Mouse (Mus musculus): ENCODE measurements around the gene Efhc1. TPM values are rescaled to one million over a fixed set of nuclear protein-coding genes. Genes with fewer than 3 reads are reported as not detected.

Efhc1 gene
- polyA plus RNA-seq, 1 experiment: 0.13 TPM

DNA sequence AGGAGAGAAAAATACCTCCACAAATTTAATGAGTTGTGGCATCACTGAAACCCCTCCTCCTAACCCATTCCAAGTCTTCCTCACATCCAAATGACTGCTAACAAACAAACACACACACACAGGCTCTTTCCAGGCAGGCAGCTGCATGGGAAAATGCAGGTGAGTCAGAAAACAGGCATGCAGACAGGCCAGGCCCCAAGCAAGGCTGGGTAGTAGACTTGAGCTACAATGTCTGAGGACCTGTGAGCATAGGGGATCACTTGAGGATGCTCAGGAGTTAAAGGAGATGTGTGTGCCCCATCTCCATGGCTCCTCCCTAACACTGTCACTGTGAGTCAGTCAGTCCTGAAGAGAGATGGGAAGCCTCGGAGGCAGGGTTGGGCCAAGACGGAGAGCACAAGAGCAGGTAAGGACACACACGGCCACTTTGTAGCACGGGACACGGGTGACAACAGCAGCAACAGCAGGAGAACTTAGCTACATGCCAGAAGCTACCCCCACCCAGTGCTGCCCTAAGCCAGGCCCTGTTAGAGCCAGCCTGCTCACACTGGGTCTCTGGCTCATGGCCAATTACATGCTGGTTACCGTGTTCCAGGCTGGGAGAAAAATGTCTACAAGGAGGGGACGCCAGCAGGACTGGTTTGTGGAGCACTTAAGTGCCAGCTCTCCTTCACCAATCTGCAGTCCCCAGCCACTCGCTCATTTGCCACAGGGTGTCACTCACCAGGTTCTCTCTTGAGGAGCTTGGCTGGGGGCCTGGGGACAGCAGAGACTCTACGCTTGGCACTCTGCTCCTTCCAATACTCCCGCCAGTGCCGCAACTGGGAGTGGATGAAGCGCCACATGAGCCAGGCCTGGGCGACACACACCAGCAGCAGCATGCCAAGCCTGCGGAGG, 51.1 kb downstream of the Efhc1 start:
- H3ac ChIP-seq (ENCODE audit: control insufficient read depth, insufficient read length): no peak overlapping the region
- H3K36me3 ChIP-seq (ENCODE audit: control insufficient read depth, insufficient read depth): no peaks in the 10 kb centered on the region
- H3K4me2 ChIP-seq (ENCODE audit: low read depth): no peak overlapping the region
- TF ChIP-seq TCF3 (IDR thresholded peaks at IDR 0.05; ENCODE audit: insufficient read length, low read depth): no peak
- TF ChIP-seq TCF12 (IDR thresholded peaks at IDR 0.05; ENCODE audit: insufficient read depth, poor library complexity, severe bottlenecking): no peak
- TF ChIP-seq MYOD1 (IDR thresholded peaks at IDR 0.05; ENCODE audit: control insufficient read depth in 1 of 3, insufficient read length in 2 of 3, low read depth in 2 of 3): peak in 2 of 3 experiments; percentile 9 to 26
- no peak for TF ChIP-seq POLR2A (IDR thresholded peaks at IDR 0.05; ENCODE audit: insufficient read length, low read depth)
- TF ChIP-seq MYOG (IDR thresholded peaks at IDR 0.05; ENCODE audit: control insufficient read depth in 1 of 3, insufficient read depth in 1 of 3, insufficient read length in 2 of 3, low read depth in 2 of 3): peak in 1 of 3 experiments; percentile 23
- no peak for TF ChIP-seq CEBPB (IDR thresholded peaks at IDR 0.05; ENCODE audit: insufficient read depth, poor library complexity, severe bottlenecking)
- TF ChIP-seq USF1 (IDR thresholded peaks at IDR 0.05; ENCODE audit: low read depth): no peak
- no peaks in the 10 kb centered on the region for H3K79me2 ChIP-seq (ENCODE audit: control insufficient read depth, insufficient read depth)
- H3K27me3 ChIP-seq (ENCODE audit: control insufficient read depth, insufficient read depth, insufficient read length): no peaks in the 10 kb centered on the region
- no peak overlapping the region for H3K4me3 ChIP-seq

DNA sequence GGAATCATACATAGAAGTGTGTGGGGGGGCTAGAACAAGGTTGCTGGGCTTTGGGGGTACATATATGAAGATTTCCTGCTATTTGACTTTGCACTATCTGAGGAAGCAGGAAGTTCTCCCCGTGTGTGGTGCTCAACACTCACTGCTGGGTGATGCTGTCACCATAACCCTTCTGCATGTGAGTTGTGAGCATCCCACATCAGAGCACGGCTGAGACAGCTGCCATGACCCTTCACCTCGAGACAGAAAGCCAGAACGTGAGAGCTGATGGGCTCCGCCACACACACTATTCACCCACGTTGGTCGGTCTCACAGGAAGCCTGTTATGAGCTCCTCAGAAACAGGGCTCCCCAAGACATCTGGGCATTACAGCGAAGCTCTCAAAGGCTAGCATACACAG, 53.2 kb downstream of the Efhc1 start:
- no peak for TF ChIP-seq SRF (IDR thresholded peaks at IDR 0.05; ENCODE audit: control insufficient read depth, insufficient read length, low read depth)
- no peak for TF ChIP-seq CEBPB (IDR thresholded peaks at IDR 0.05; ENCODE audit: insufficient read depth, poor library complexity, severe bottlenecking)
- TF ChIP-seq POLR2AphosphoS2 (IDR thresholded peaks at IDR 0.05; ENCODE audit: insufficient read length, low read depth): no peak
- no peak for TF ChIP-seq MAX (IDR thresholded peaks at IDR 0.05; ENCODE audit: low read depth)
- no peak for TF ChIP-seq TCF12 (IDR thresholded peaks at IDR 0.05; ENCODE audit: insufficient read depth, poor library complexity, severe bottlenecking)
- no peak for TF ChIP-seq USF1 (IDR thresholded peaks at IDR 0.05; ENCODE audit: low read depth)
- TF ChIP-seq E2F4 (IDR thresholded peaks at IDR 0.05; ENCODE audit: insufficient read depth): no peak
- TF ChIP-seq REST (IDR thresholded peaks at IDR 0.05; ENCODE audit: insufficient read depth, insufficient read length): no peak
- no peak for TF ChIP-seq POLR2A (IDR thresholded peaks at IDR 0.05; ENCODE audit: insufficient read length, low read depth)
- no peak overlapping the region for H3K4me2 ChIP-seq (ENCODE audit: low read depth)
- H3K4me3 ChIP-seq: no peak overlapping the region
- H3K36me3 ChIP-seq (ENCODE audit: control insufficient read depth, insufficient read depth): no peaks in the 10 kb centered on the region
- no peak overlapping the region for H3ac ChIP-seq (ENCODE audit: control insufficient read depth, insufficient read length)
- H3K27me3 ChIP-seq (ENCODE audit: control insufficient read depth, insufficient read depth, insufficient read length): no peaks in the 10 kb centered on the region
- H3K79me2 ChIP-seq (ENCODE audit: control insufficient read depth, insufficient read depth): no peaks in the 10 kb centered on the region

DNA sequence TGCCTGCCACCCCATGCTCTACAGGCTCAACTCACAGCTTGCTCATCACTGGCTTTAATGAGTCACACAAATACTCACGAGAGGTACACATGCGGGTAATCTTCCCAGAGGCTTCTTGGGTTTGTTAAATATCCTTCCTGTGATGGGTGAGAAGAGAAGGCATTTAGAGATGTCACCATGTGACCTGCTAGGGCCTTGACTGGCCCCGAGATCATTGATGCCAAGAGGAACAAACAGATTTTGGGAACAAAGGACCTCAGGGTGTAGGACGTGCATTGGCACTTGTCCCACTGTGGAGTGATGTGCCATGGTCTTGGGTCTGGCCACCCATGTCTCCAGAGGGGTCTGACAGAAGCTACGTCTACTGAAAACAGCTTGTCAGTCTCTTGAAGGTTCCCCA, 55.3 kb downstream of the Efhc1 start:
- no peak overlapping the region for H3K4me2 ChIP-seq (ENCODE audit: low read depth)

DNA sequence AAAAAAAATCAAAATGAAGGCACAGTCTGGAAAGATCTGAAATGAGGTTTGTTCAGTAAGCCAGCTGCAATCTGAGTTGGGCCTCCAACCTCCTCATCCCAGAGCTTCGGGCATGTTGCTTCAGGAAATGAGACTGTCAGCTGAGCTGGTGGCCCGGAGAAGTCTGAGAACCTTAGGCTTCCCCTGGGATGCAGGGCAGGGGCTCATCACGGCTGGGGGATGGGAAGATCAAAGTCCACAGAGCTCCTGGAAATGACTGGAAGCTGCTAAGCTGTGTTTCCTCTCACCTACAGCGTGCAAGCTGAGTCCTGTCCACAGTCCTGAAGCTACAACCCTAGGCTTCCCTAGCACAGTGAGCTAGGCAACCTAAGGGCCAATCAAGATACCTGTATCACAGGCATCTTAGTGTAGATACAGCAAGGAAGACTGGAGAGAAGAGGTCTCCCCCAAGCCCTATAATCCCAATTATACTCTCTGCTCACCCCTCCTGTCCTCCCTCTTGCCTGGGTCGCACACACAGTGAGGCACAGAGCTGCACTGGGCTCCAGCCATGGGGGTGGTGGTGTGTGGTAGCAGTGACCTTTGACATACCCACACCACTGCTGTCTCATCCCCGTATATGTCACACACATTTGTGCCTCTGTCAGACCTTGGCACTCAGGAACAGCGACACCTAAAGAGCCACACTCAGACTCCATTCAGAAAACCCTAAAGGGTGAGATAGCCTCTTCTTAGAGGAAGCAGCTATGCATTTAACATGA, 56.7 kb downstream of the Efhc1 start:
- Histone ChIP-seq H3K36me3 (ENCODE audit: control insufficient read depth, insufficient read depth) (peaks cover 5% of the 10 kb centered on the region), H3ac (ENCODE audit: control insufficient read depth, insufficient read length) (no peak overlapping the region), H3K79me2 (ENCODE audit: control insufficient read depth, insufficient read depth) (no peaks in the 10 kb centered on the region), H3K27me3 (ENCODE audit: control insufficient read depth, insufficient read depth, insufficient read length) (no peaks in the 10 kb centered on the region), H3K4me3 (no peak overlapping the region), H3K4me2 (ENCODE audit: low read depth) (peak overlapping the region; percentile 54)
- TF ChIP-seq POLR2AphosphoS2 (IDR thresholded peaks at IDR 0.05; ENCODE audit: insufficient read length, low read depth) (no peak), SRF (IDR thresholded peaks at IDR 0.05; ENCODE audit: control insufficient read depth, insufficient read length, low read depth) (no peak), MYOD1 (IDR thresholded peaks at IDR 0.05; ENCODE audit: control insufficient read depth in 1 of 3, insufficient read length in 2 of 3, low read depth in 2 of 3) (peak in 1 of 3 experiments; percentile 36), MYOG (IDR thresholded peaks at IDR 0.05; ENCODE audit: control insufficient read depth in 1 of 3, insufficient read depth in 1 of 3, insufficient read length in 2 of 3, low read depth in 2 of 3) (peak in 1 of 3 experiments; percentile 10)

More for the DNA sequence above, 55.3 kb downstream of the Efhc1 start:
- Histone ChIP-seq H3K4me3 (no peak overlapping the region), H3K79me2 (ENCODE audit: control insufficient read depth, insufficient read depth) (no peaks in the 10 kb centered on the region), H3K36me3 (ENCODE audit: control insufficient read depth, insufficient read depth) (no peaks in the 10 kb centered on the region), H3K27me3 (ENCODE audit: control insufficient read depth, insufficient read depth, insufficient read length) (no peaks in the 10 kb centered on the region), H3ac (ENCODE audit: control insufficient read depth, insufficient read length) (no peak overlapping the region)
- no peak for TF ChIP-seq USF1 (IDR thresholded peaks at IDR 0.05; ENCODE audit: low read depth)
- TF ChIP-seq CEBPB (IDR thresholded peaks at IDR 0.05; ENCODE audit: insufficient read depth, poor library complexity, severe bottlenecking): no peak
- no peak for TF ChIP-seq E2F4 (IDR thresholded peaks at IDR 0.05; ENCODE audit: insufficient read depth)
- no peak for TF ChIP-seq MYOG (IDR thresholded peaks at IDR 0.05; ENCODE audit: control insufficient read depth in 1 of 3, insufficient read depth in 1 of 3, insufficient read length in 2 of 3, low read depth in 2 of 3)
- TF ChIP-seq MAX (IDR thresholded peaks at IDR 0.05; ENCODE audit: low read depth): no peak
- TF ChIP-seq REST (IDR thresholded peaks at IDR 0.05; ENCODE audit: insufficient read depth, insufficient read length): no peak
- TF ChIP-seq MYOD1 (IDR thresholded peaks at IDR 0.05; ENCODE audit: control insufficient read depth in 1 of 3, insufficient read length in 2 of 3, low read depth in 2 of 3): no peak
- TF ChIP-seq POLR2A (IDR thresholded peaks at IDR 0.05; ENCODE audit: insufficient read length, low read depth): no peak
- TF ChIP-seq TCF3 (IDR thresholded peaks at IDR 0.05; ENCODE audit: insufficient read length, low read depth): no peak
- no peak for TF ChIP-seq POLR2AphosphoS2 (IDR thresholded peaks at IDR 0.05; ENCODE audit: insufficient read length, low read depth)
- TF ChIP-seq TCF12 (IDR thresholded peaks at IDR 0.05; ENCODE audit: insufficient read depth, poor library complexity, severe bottlenecking): no peak
- no peak for TF ChIP-seq SRF (IDR thresholded peaks at IDR 0.05; ENCODE audit: control insufficient read depth, insufficient read length, low read depth)

All from myocyte (in vitro differentiated cells).